Mouse (Mus musculus) liver, embryonic 12.5 days (tissue): ENCODE measurements around the gene Muc5b. TPM values are rescaled to one million over a fixed set of nuclear protein-coding genes. Genes with fewer than 3 reads are reported as not detected.

ENCODE experiments used
- ATAC-seq: fragments of 200-750 bp; cut with Nextera tagmentation; 2 replicates; pipeline ENCODE4 v1.8.0; 2017; ENCODE audit warnings: moderate number of reproducible peaks, mild to moderate bottlenecking, moderate library complexity
- H3K27ac ChIP-seq: fragments of 300-500 bp; sonication (generic); 2 replicates; pipeline ENCODE4 v1.5.1; 2016; ENCODE audit warnings: mild to moderate bottlenecking
- H3K27me3 ChIP-seq: fragments of 300-500 bp; sonication (generic); replicated peaks from 2 replicates; pipeline ENCODE4 v1.6.1; 2016; ENCODE audit warnings: mild to moderate bottlenecking, moderate library complexity
- H3K36me3 ChIP-seq: fragments of 300-500 bp; sonication (generic); 2 replicates; pipeline ENCODE4 v1.6.1; 2016; ENCODE audit warnings: mild to moderate bottlenecking, moderate library complexity
- H3K4me1 ChIP-seq: fragments of 300-500 bp; sonication (generic); 2 replicates; pipeline ENCODE4 v1.6.1; 2016
- H3K4me2 ChIP-seq: fragments of 300-500 bp; sonication (generic); 2 replicates; pipeline ENCODE4 v1.6.1; 2016; ENCODE audit warnings: mild to moderate bottlenecking, moderate library complexity
- H3K4me3 ChIP-seq: fragments of 300-500 bp; sonication (generic); 2 replicates; pipeline ENCODE4 v1.5.1; 2016; ENCODE audit warnings: mild to moderate bottlenecking, moderate library complexity
- H3K9ac ChIP-seq: fragments of 300-500 bp; sonication (generic); 2 replicates; pipeline ENCODE4 v1.6.1; 2016; ENCODE audit warnings: mild to moderate bottlenecking, moderate library complexity
- H3K9me3 ChIP-seq: fragments of 300-500 bp; sonication (generic); replicated peaks from 2 replicates; pipeline ENCODE4 v1.6.1; 2016; ENCODE audit warnings: mild to moderate bottlenecking, moderate library complexity
- WGBS: fragments of 180-500 bp; shearing (Covaris S2); methylation state at CpG from one replicate; pipeline ENCODE4 v1.1.7; 2016; ENCODE audit not compliant: insufficient replicate concordance; 5-methylcytosine and 5-hydroxymethylcytosine counted together
- polyA plus RNA-seq: library from polyadenylated mRNA; unstranded; fragments of >200 nt; fragmentation: Nextera tagmentation; extraction: Ambion mirVana; gene quantifications from 2 replicates; pipeline ENCODE4 v1.2.1, GENCODE M21; 2016

Gene Muc5b
- polyA plus RNA-seq, 1 experiment from 2014 or later = 0.01 TPM

- WGBS = 70% methylated on average over 9 of the region's 9 CpGs
- H3K27me3 ChIP-seq = peaks cover 26% of the 10 kb centered on the region
- H3K9me3 ChIP-seq = no peaks in the 10 kb centered on the region
- no peak overlapping the region for H3K4me2 ChIP-seq
- no peak for ATAC-seq
- no peak overlapping the region for H3K9ac ChIP-seq
- no peak overlapping the region for H3K27ac ChIP-seq
- no peaks in the 10 kb centered on the region for H3K4me1 ChIP-seq
- no peaks in the 10 kb centered on the region for H3K36me3 ChIP-seq
- H3K4me3 ChIP-seq = no peak overlapping the region
Observed at GRCm38 (mm10) chr7:141824398-141824797, 14.5 kb upstream of the Muc5b start.

DNA sequence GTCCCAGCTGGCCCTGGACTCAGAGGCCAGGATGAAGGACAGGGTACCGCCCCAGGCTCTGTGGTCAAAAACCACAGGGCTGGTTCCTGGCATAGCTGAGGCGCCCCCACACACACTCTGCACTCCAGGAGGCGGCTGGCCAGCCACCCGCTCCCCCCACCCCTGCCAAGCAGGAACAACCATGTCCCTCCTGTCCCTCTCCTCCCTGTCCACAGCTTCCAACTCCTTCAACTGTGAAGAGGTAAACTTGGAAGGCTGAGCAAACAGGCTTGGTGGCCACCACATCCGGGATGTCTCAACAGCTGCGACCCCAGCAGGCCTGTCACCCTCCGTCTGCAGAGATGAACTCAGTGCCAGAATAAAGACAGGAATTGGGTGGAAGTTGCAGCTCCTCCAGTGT lies 2.9 kb upstream of the Muc5b start:
- Histone ChIP-seq H3K4me3 (no peak overlapping the region), H3K9ac (no peak overlapping the region), H3K27me3 (peaks cover 16% of the 10 kb centered on the region; the same call in 1 of the 2 replicates), H3K36me3 (no peaks in the 10 kb centered on the region), H3K27ac (no peak overlapping the region), H3K4me2 (no peak overlapping the region), H3K9me3 (no peaks in the 10 kb centered on the region), H3K4me1 (peaks cover 9% of the 10 kb centered on the region; the same call in 1 of the 2 replicates)
- WGBS = 35% methylated on average over 7 of the region's 7 CpGs
- no peak for ATAC-seq

DNA sequence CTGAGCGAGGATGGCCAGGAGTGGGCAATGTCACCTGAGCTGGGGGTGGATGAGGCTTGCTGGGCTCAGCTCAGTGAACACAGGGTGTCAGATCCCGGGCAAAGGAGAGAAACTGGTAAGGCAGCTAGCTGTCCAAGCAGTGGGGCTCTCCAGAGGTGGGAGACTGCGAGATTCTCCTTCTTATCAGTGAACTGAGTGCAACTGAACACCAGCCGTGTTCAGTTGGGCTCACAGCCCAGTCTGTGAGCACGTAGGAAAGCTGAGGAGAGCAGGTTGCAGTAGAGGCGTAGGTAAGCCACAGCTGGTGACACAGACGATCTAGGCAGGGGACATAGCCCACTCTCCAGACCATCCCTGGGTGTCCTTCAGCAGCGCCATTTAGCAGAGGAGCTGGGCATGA lies 2.4 kb upstream of the Muc5b start:
- no peak overlapping the region for H3K4me2 ChIP-seq
- H3K27ac ChIP-seq = no peak overlapping the region
- peaks cover 9% of the 10 kb centered on the region; the same call in 1 of the 2 replicates for H3K4me1 ChIP-seq
- no peak overlapping the region for H3K9ac ChIP-seq
- no peak overlapping the region for H3K4me3 ChIP-seq
- H3K36me3 ChIP-seq = no peaks in the 10 kb centered on the region
- H3K27me3 ChIP-seq = peaks cover 16% of the 10 kb centered on the region; the same call in 1 of the 2 replicates
- 28% methylated on average over 8 of the region's 8 CpGs for WGBS
- ATAC-seq = no peak
- H3K9me3 ChIP-seq = no peaks in the 10 kb centered on the region

DNA sequence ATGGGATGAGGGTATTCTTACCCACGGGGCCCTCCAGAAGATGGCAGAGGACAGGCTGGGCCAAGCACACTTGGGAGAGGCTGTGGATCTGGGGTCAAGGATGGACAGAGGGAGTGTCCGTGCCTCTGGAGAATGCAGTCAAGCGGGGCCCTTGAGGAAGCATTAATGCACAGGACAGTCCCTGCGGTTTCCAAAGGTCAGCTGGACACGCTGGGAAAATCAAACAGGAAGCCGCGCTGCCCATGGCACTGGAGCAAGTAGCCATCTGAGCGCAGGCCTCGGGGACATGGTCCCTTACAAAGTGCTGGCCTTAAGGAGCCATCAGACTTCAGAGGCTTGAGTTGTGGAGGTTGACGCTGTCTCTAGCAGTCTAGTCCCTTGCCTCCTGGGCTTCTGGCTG lies 1.5 kb downstream of the Muc5b start:
- no peaks in the 10 kb centered on the region for H3K36me3 ChIP-seq
- WGBS = 71% methylated on average over 10 of the region's 10 CpGs

DNA sequence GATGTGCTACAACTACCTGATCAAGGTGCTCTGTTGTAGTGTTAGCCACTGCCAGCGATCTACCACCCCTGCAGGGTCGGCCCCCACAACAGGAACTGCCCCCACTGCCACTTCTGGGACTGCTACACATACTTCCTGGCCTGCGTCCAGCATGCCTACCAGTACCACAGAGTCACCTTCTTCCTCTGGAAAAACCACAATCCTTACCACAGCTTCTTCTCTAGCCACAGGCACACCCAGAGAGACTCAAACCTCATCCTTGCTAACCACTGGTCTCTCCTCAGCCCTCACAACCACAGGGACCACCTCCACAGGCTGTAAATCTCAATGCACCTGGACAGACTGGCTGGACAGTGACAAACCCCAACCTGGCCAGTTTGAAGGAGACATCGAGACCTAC lies 22.2 kb downstream of the Muc5b start:
- H3K27ac ChIP-seq = no peak overlapping the region
- no peak overlapping the region for H3K4me2 ChIP-seq
- no peaks in the 10 kb centered on the region for H3K36me3 ChIP-seq
- 35% methylated on average over 4 of the region's 4 CpGs for whole genome bisulfite sequencing
- ATAC-seq = no peak
- no peaks in the 10 kb centered on the region for H3K4me1 ChIP-seq
- H3K27me3 ChIP-seq = peaks cover 11% of the 10 kb centered on the region; the same call in 1 of the 2 replicates
- no peaks in the 10 kb centered on the region for H3K9me3 ChIP-seq
- no peak overlapping the region for H3K4me3 ChIP-seq
- no peak overlapping the region for H3K9ac ChIP-seq

More for the DNA sequence above, 1.5 kb downstream of the Muc5b start:
- Histone ChIP-seq H3K4me1 (peaks cover 9% of the 10 kb centered on the region; the same call in 1 of the 2 replicates), H3K4me3 (no peak overlapping the region), H3K4me2 (no peak overlapping the region), H3K9me3 (no peaks in the 10 kb centered on the region), H3K27ac (no peak overlapping the region), H3K27me3 (peaks cover 26% of the 10 kb centered on the region), H3K9ac (no peak overlapping the region)
- ATAC-seq = no peak

DNA sequence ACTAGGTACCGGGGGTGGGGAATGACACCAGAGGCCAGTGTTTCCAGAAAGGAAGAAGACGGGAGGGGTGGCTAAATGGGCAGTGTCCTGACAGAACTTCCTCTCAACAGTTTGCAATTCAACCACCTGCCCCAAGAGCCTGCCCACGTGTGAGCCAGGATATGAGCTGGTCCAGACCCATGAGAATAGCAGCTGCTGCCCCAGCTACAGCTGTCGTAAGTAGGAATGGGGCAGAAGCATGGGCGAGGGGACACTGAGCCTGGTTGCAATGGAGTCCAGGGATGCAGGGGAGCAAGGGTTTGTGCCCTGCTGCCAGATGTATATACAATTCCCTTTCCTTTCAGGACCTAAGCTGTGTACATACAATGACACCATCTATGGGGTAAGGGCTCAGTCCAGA lies 30.8 kb downstream of the Muc5b start:
- 0 out of 2 replicates have a peak, but pooled peaks cover 5% of the 10 kb centered on the region for H3K27me3 ChIP-seq
- H3K9ac ChIP-seq = no peak overlapping the region
- no peak overlapping the region for H3K27ac ChIP-seq
- peaks cover 20% of the 10 kb centered on the region for H3K36me3 ChIP-seq
- no peak overlapping the region for H3K4me3 ChIP-seq
- no peak for ATAC-seq
- 53% methylated on average over 5 of the region's 5 CpGs for WGBS
- no peaks in the 10 kb centered on the region for H3K4me1 ChIP-seq
- no peak overlapping the region for H3K4me2 ChIP-seq
- no peaks in the 10 kb centered on the region for H3K9me3 ChIP-seq

DNA sequence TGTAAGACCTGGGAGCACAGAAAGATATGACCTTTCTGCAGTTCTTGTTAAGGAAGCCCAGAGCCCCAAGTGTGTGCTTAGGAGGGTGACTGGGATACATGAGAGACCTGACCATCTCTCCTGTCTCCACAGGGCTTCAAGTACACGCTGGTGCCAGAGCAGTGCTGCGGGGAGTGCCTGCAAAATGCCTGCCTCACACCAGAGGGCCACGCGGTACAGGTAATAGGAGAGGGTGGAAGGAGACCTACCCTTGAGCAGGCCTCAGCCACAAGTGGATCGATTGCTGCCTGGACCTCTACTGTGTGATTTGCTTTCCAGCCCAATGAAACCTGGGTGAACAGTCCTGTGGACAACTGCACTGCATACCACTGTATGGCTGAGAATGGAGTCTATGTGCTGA lies 31.7 kb downstream of the Muc5b start:
- Histone ChIP-seq H3K36me3 (peaks cover 23% of the 10 kb centered on the region), H3K9ac (no peak overlapping the region), H3K4me1 (no peaks in the 10 kb centered on the region), H3K9me3 (no peaks in the 10 kb centered on the region), H3K27ac (no peak overlapping the region), H3K4me3 (no peak overlapping the region), H3K27me3 (0 out of 2 replicates have a peak, but pooled peaks cover 5% of the 10 kb centered on the region), H3K4me2 (no peak overlapping the region)
- WGBS = 71% methylated on average over 5 of the region's 5 CpGs
- no peak for ATAC-seq

- Histone ChIP-seq H3K27me3 (no peaks in the 10 kb centered on the region), H3K9ac (no peak overlapping the region), H3K4me2 (no peak overlapping the region), H3K4me1 (no peaks in the 10 kb centered on the region), H3K4me3 (no peak overlapping the region), H3K27ac (no peak overlapping the region), H3K36me3 (peaks cover 44% of the 10 kb centered on the region), H3K9me3 (no peaks in the 10 kb centered on the region)
- WGBS = 74% methylated on average over 5 of the region's 5 CpGs
- no peak for ATAC-seq
Observed at GRCm38 (mm10) chr7:141874891-141875290, 36.0 kb downstream of the Muc5b start.

- H3K36me3 ChIP-seq = peaks cover 66% of the 10 kb centered on the region
- no peak for ATAC-seq
Observed at GRCm38 (mm10) chr7:141878813-141879212, 39.9 kb downstream of the Muc5b start.

GRCm38 (mm10) chr7:141892151-141892550 lies 53.3 kb downstream of the Muc5b start:
- H3K9me3 ChIP-seq = no peaks in the 10 kb centered on the region
- WGBS = 90% methylated on average over 7 of the region's 7 CpGs
- no peak overlapping the region for H3K27ac ChIP-seq
- no peak overlapping the region for H3K9ac ChIP-seq
- no peak overlapping the region for H3K4me2 ChIP-seq
- no peak overlapping the region for H3K4me3 ChIP-seq
- no peak for ATAC-seq
- no peaks in the 10 kb centered on the region for H3K27me3 ChIP-seq
- H3K36me3 ChIP-seq = peaks cover 74% of the 10 kb centered on the region
- 0 out of 2 replicates have a peak, but pooled peaks cover 5% of the 10 kb centered on the region for H3K4me1 ChIP-seq

More at GRCm38 (mm10) chr7:141878813-141879212, 39.9 kb downstream of the Muc5b start:
- Histone ChIP-seq H3K4me2 (no peak overlapping the region), H3K27ac (no peak overlapping the region), H3K27me3 (no peaks in the 10 kb centered on the region), H3K4me3 (no peak overlapping the region), H3K9me3 (no peaks in the 10 kb centered on the region), H3K4me1 (no peaks in the 10 kb centered on the region), H3K9ac (no peak overlapping the region)
- 79% methylated on average over 2 of the region's 2 CpGs for WGBS

GRCm38 (mm10) chr7:141901825-141902224 lies 63.0 kb downstream of the Muc5b start:
- H3K4me2 ChIP-seq = peak overlapping the region; percentile 92
- H3K9me3 ChIP-seq = no peaks in the 10 kb centered on the region
- H3K27me3 ChIP-seq = peaks cover 32% of the 10 kb centered on the region
- peak overlapping the region; percentile 97 for H3K9ac ChIP-seq
- H3K27ac ChIP-seq = peak overlapping the region; percentile 84
- peak overlapping the region; percentile 92 for H3K4me3 ChIP-seq
- ATAC-seq = peak; percentile 69
- H3K4me1 ChIP-seq = peaks cover 34% of the 10 kb centered on the region
- H3K36me3 ChIP-seq = peaks cover 5% of the 10 kb centered on the region; the same call in 1 of the 2 replicates
- under 1% methylated on average over 16 of the region's 16 CpGs for WGBS

- H3K9me3 ChIP-seq = no peaks in the 10 kb centered on the region
- peak overlapping the region; percentile 84 for H3K27ac ChIP-seq
- peak overlapping the region; percentile 97 for H3K9ac ChIP-seq
- under 1% methylated on average over 44 of the region's 44 CpGs for WGBS
- ATAC-seq = peak; percentile 95
- peaks cover 5% of the 10 kb centered on the region; the same call in 1 of the 2 replicates for H3K36me3 ChIP-seq
- H3K4me1 ChIP-seq = peaks cover 34% of the 10 kb centered on the region
- H3K4me2 ChIP-seq = peak overlapping the region; percentile 92
- H3K27me3 ChIP-seq = peaks cover 32% of the 10 kb centered on the region
- peak overlapping the region; percentile 92 for H3K4me3 ChIP-seq
Observed at GRCm38 (mm10) chr7:141902269-141902729, 63.4 kb downstream of the Muc5b start.

DNA sequence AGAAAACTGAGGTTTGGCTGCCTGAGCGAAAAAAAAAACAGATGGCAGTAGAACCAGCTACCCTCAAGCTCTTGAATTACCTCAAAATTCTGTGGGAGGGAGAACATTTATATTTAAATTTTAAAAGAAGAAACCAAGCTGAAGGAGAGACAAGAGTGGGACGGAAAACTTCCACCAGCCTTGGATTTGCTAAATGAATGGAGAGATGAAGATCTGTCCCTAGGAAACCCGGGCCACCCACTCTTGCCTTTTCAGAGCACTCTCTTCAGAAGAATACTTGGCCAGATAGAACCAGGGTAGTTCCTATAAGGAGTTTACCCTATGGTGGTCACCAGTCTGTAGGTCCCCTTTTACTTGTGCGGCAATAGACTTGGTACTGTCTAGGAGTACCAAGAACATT lies 63.9 kb downstream of the Muc5b start:
- peak overlapping the region; percentile 92 for H3K4me2 ChIP-seq
- H3K27ac ChIP-seq = peak overlapping the region; percentile 45; the same call in 1 of the 2 replicates
- H3K4me3 ChIP-seq = peak overlapping the region; percentile 92
- H3K9ac ChIP-seq = peak overlapping the region; percentile 49
- H3K4me1 ChIP-seq = peaks cover 34% of the 10 kb centered on the region
- ATAC-seq = no peak
- WGBS = 66% methylated on average over 4 of the region's 4 CpGs
- H3K36me3 ChIP-seq = 0 out of 2 replicates have a peak, but pooled peaks cover 3% of the 10 kb centered on the region
- H3K9me3 ChIP-seq = no peaks in the 10 kb centered on the region
- H3K27me3 ChIP-seq = peaks cover 34% of the 10 kb centered on the region
